In the genomic region with DNA sequence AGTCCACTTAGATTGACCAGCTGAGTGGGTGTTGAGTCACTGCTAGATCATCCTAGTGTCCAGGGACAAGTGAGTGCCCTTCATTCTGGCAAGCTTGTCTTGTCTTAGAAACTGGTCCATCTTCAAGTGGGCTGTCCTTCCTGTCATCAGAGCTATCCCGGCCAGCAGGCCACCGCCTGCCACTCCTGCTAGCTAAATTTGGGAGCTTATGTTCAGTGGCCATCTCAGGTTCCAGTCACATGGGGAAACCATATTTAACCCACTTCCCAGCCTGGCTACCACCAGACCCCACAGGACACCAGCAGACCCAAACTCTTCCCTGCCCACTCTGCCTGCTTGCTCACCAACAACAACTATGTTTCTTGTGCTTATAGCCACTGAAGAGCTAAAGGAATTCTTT, we compare ENCODE assay signal across 15 mouse cellular contexts. TPM values are rescaled to one million over a fixed set of nuclear protein-coding genes. Genes with fewer than 3 reads are reported as not detected.
DNase-seq lines count a peak whose midpoint lies in the region; ATAC-seq lines count a peak whose summit lies in the region.
"Had no signal": no experiment of that assay in that cellular context is flagged by ENCODE, and none has a peak within 500 bp of the region (broad histone marks: within the 10 kb centered on the region; RNA-seq: fewer than 3 reads in every experiment).

No protein-coding gene starts in this region.

- no peaks in the 10 kb centered on the region for H3K27me3 ChIP-seq in megakaryocyte, embryonic 14.5 days (replicated peaks)
- no peaks in the 10 kb centered on the region for H3K27me3 ChIP-seq in heart, embryonic 10.5 days (ENCODE audit: insufficient read depth, poor library complexity, severe bottlenecking)
- no peaks in the 10 kb centered on the region for H3K27me3 ChIP-seq in forebrain, embryonic 15.5 days
- H3K27me3 ChIP-seq: liver, embryonic 15.5 days had no signal

- H3K9ac ChIP-seq in forebrain, embryonic 15.5 days (replicated peaks), result no peak overlapping the region
- H3K9ac ChIP-seq: forebrain, postnatal 0 days; liver, embryonic 15.5 days had no signal

- no peaks in the 10 kb centered on the region for H3K9me3 ChIP-seq in megakaryocyte, embryonic 14.5 days
- H3K9me3 ChIP-seq in heart, embryonic 10.5 days, result no peaks in the 10 kb centered on the region
- H3K9me3 ChIP-seq in forebrain, embryonic 15.5 days, result no peaks in the 10 kb centered on the region
- H3K9me3 ChIP-seq: liver, embryonic 15.5 days had no signal

- peak overlapping the region; percentile 89 for H3K4me3 ChIP-seq in megakaryocyte, embryonic 14.5 days (replicated peaks)
- peak overlapping the region; percentile 1; the same call in 1 of the 2 replicates for H3K4me3 ChIP-seq in heart, embryonic 10.5 days
- H3K4me3 ChIP-seq in forebrain, embryonic 15.5 days, result no peak overlapping the region
- H3K4me3 ChIP-seq: liver, embryonic 15.5 days had no signal

- H3K27ac ChIP-seq in heart, embryonic 10.5 days, result peak overlapping the region; percentile 73; the same call in 1 of the 2 replicates
- H3K27ac ChIP-seq in forebrain, embryonic 15.5 days (replicated peaks), result no peak overlapping the region
- H3K27ac ChIP-seq: kidney, postnatal 0 days; liver, embryonic 15.5 days had no signal

- peaks cover 90% of the 10 kb centered on the region for H3K4me1 ChIP-seq in megakaryocyte, embryonic 14.5 days
- H3K4me1 ChIP-seq in heart, embryonic 10.5 days, result peaks cover 62% of the 10 kb centered on the region
- peaks cover 34% of the 10 kb centered on the region for H3K4me1 ChIP-seq in forebrain, embryonic 15.5 days

- DNase-seq in adrenal gland, postnatal 10 days, result peak; percentile 41
- DNase-seq in adrenal gland, postnatal 4 days (ENCODE audit: low spot score in 2 of 2), result no peak
- no peak for DNase-seq in heart, embryonic 10.5 days (ENCODE audit: low spot score)
- peak; percentile 53 for DNase-seq in heart, postnatal 4 days
- DNase-seq in adipocyte (ENCODE audit: low spot score), result no peak
- DNase-seq: embryo, embryonic 11 days; forebrain, postnatal 0 days; layer of hippocampus, adult 9-11 months; lung, postnatal 36 days had no signal

- peaks cover 66% of the 10 kb centered on the region for H3K36me3 ChIP-seq in megakaryocyte, embryonic 14.5 days (replicated peaks; ENCODE audit: low read length)
- peaks cover 18% of the 10 kb centered on the region for H3K36me3 ChIP-seq in heart, embryonic 10.5 days
- peaks cover 5% of the 10 kb centered on the region; the same call in 1 of the 2 replicates for H3K36me3 ChIP-seq in forebrain, embryonic 15.5 days
- H3K36me3 ChIP-seq: liver, embryonic 15.5 days had no signal

- no peak overlapping the region for H3K4me2 ChIP-seq in forebrain, embryonic 15.5 days (replicated peaks)
- H3K4me2 ChIP-seq: liver, embryonic 15.5 days had no signal

- WGBS in heart, embryonic 10.5 days, result 47% methylated on average over 2 of the region's 2 CpGs
- WGBS in forebrain, embryonic 15.5 days, result 85% methylated on average over 2 of the region's 2 CpGs

- no peak for ATAC-seq in megakaryocyte, adult 5-6 weeks (ENCODE audit: poor library complexity, severe bottlenecking)
- no peak for ATAC-seq in forebrain, embryonic 15.5 days (replicated peaks)
- ATAC-seq: forebrain, postnatal 0 days; inflammation-experienced regulatory T-cells, adult 6 months had no signal

RNA-seq across cellular contexts. Expression of a gene that starts 3.6 kb away (rescaled TPM):
- 10 to 100 TPM; 38.5 to 58.6 TPM for total RNA-seq in adrenal gland, postnatal 10 days (2021)
- total RNA-seq in adrenal gland, postnatal 4 days (2021), result 10 to 100 TPM; 62.5 to 63.9 TPM
- polyA plus RNA-seq in megakaryocyte, embryonic 14.5 days (2012; ENCODE audit: insufficient read depth, low replicate concordance), result 149 TPM in 2 replicates
- 76.8 and 79.8 TPM in 2 replicates for total RNA-seq in megakaryocyte, adult 5-6 weeks (2015)
- total RNA-seq in megakaryocyte, adult 5-6 weeks (2017), result 109 and 110 TPM in 2 replicates
- polyA plus RNA-seq in heart, embryonic 10.5 days (2016; fragmentation: Nextera tagmentation; extraction: Ambion mirVana), result 70.5 and 77.2 TPM in 2 replicates
- total RNA-seq in heart, postnatal 4 days (2021), result 10 to 100 TPM; 62.1 to 63.6 TPM
- 54.8 and 57.3 TPM in 2 replicates for polyA plus RNA-seq in forebrain, embryonic 15.5 days (2015; fragmentation: Nextera tagmentation; extraction: Ambion mirVana)

RNA-seq across cellular contexts. Expression of a gene that starts 7.0 kb away (rescaled TPM):
- total RNA-seq in adrenal gland, postnatal 10 days (2021), result 100 to 1,000 TPM; 119 to 129 TPM
- total RNA-seq in adrenal gland, postnatal 4 days (2021), result 10 to 100 TPM; 76.7 to 77.5 TPM
- polyA plus RNA-seq in megakaryocyte, embryonic 14.5 days (2012; ENCODE audit: insufficient read depth, low replicate concordance), result 8.2 and 12.4 TPM in 2 replicates
- 42.3 and 52.2 TPM in 2 replicates for total RNA-seq in megakaryocyte, adult 5-6 weeks (2015)
- 46.4 and 49.6 TPM in 2 replicates for total RNA-seq in megakaryocyte, adult 5-6 weeks (2017)
- polyA plus RNA-seq in heart, embryonic 10.5 days (2016; fragmentation: Nextera tagmentation; extraction: Ambion mirVana), result 36.4 and 45.0 TPM in 2 replicates
- 10 to 100 TPM; 14.0 to 14.8 TPM for total RNA-seq in heart, postnatal 4 days (2021)
- polyA plus RNA-seq in forebrain, embryonic 15.5 days (2015; fragmentation: Nextera tagmentation; extraction: Ambion mirVana), result 15.4 and 15.8 TPM in 2 replicates

RNA-seq across cellular contexts. Expression of a gene that starts 15.9 kb away (rescaled TPM):
- total RNA-seq in adrenal gland, postnatal 10 days (2021), result 1 to 10 TPM; 1.2 to 1.5 TPM
- 1 to 10 TPM; 1.4 to 1.6 TPM for total RNA-seq in adrenal gland, postnatal 4 days (2021)
- polyA plus RNA-seq in megakaryocyte, embryonic 14.5 days (2012; ENCODE audit: insufficient read depth, low replicate concordance), result 0.63 and 2.3 TPM in 2 replicates
- total RNA-seq in megakaryocyte, adult 5-6 weeks (2015), result 47.5 and 51.3 TPM in 2 replicates
- total RNA-seq in megakaryocyte, adult 5-6 weeks (2017), result 7.4 and 10.9 TPM in 2 replicates
- not detected in 2 replicates for polyA plus RNA-seq in heart, embryonic 10.5 days (2016; fragmentation: Nextera tagmentation; extraction: Ambion mirVana)
- under 1 TPM; 0.43 TPM for total RNA-seq in heart, postnatal 4 days (2021)
- polyA plus RNA-seq in forebrain, embryonic 15.5 days (2015; fragmentation: Nextera tagmentation; extraction: Ambion mirVana), result not detected in 2 replicates

RNA-seq across cellular contexts. Expression of a gene that starts 35.8 kb away (rescaled TPM):
- total RNA-seq in adrenal gland, postnatal 10 days (2021), result 10 to 100 TPM; 72.1 to 87.6 TPM
- 100 to 1,000 TPM in 1 of 2 experiments, 10 to 100 TPM in 1; 98.9 to 105 TPM for total RNA-seq in adrenal gland, postnatal 4 days (2021)
- 3.7 and 4.5 TPM in 2 replicates for polyA plus RNA-seq in megakaryocyte, embryonic 14.5 days (2012; ENCODE audit: insufficient read depth, low replicate concordance)
- 41.5 and 49.1 TPM in 2 replicates for total RNA-seq in megakaryocyte, adult 5-6 weeks (2015)
- 49.8 and 61.9 TPM in 2 replicates for total RNA-seq in megakaryocyte, adult 5-6 weeks (2017)
- polyA plus RNA-seq in heart, embryonic 10.5 days (2016; fragmentation: Nextera tagmentation; extraction: Ambion mirVana), result 21.6 and 25.5 TPM in 2 replicates
- total RNA-seq in heart, postnatal 4 days (2021), result 10 to 100 TPM; 90.0 to 98.5 TPM
- polyA plus RNA-seq in forebrain, embryonic 15.5 days (2015; fragmentation: Nextera tagmentation; extraction: Ambion mirVana), result 38.1 and 41.5 TPM in 2 replicates

RNA-seq across cellular contexts. Expression of a gene that starts 41.9 kb away (rescaled TPM):
- total RNA-seq in adrenal gland, postnatal 10 days (2021), result 1,000 to 10,000 TPM in 1 of 2 experiments, 100 to 1,000 TPM in 1; 940 to 1,609 TPM
- total RNA-seq in adrenal gland, postnatal 4 days (2021), result 100 to 1,000 TPM; 676 to 715 TPM
- polyA plus RNA-seq in megakaryocyte, embryonic 14.5 days (2012; ENCODE audit: insufficient read depth, low replicate concordance), result 13.1 and 14.8 TPM in 2 replicates
- total RNA-seq in megakaryocyte, adult 5-6 weeks (2015), result 84.6 and 91.1 TPM in 2 replicates
- total RNA-seq in megakaryocyte, adult 5-6 weeks (2017), result 110 and 116 TPM in 2 replicates
- polyA plus RNA-seq in heart, embryonic 10.5 days (2016; fragmentation: Nextera tagmentation; extraction: Ambion mirVana), result 96.9 and 120 TPM in 2 replicates
- total RNA-seq in heart, postnatal 4 days (2021), result 100 to 1,000 TPM; 404 to 423 TPM
- 93.6 and 101 TPM in 2 replicates for polyA plus RNA-seq in forebrain, embryonic 15.5 days (2015; fragmentation: Nextera tagmentation; extraction: Ambion mirVana)

Comparison
In these comparisons a context has a peak if more than half of its experiments do, and no peak if none do; other contexts are left out.
1. DNase-seq: peak in adrenal gland, postnatal 10 days (single experiment) and heart, postnatal 4 days (single experiment); none in adrenal gland, postnatal 4 days (0 of 2), heart, embryonic 10.5 days (single experiment) and adipocyte (single experiment).